In genomic region chr4:40269430-40270032, GRCm38 (mm10) we compare ENCODE assay signal across 7 mouse cellular contexts. TPM values are rescaled to one million over a fixed set of nuclear protein-coding genes. Genes with fewer than 3 reads are reported as not detected.
DNase-seq lines count a peak whose midpoint lies in the region; ATAC-seq lines count a peak whose summit lies in the region.

Gene Smim27 (plus strand): TSS chr4:40269579.
Gene Topors (minus strand): TSS chr4:40269850.

- H3K4me3 ChIP-seq in embryonic facial prominence, embryonic 11.5 days (ENCODE audit: low read depth, low read length): peak within 1 kb of the TSS; percentile 74
- peak within 1 kb of the TSS; percentile 88 for H3K4me3 ChIP-seq in limb, embryonic 10.5 days
- H3K4me3 ChIP-seq in midbrain, embryonic 13.5 days (replicated peaks): peak within 1 kb of the TSS; percentile 89

- H3K27me3 ChIP-seq in embryonic facial prominence, embryonic 11.5 days (ENCODE audit: control insufficient read depth, insufficient read depth, low read length): no peaks in the 10 kb centered on the region
- H3K27me3 ChIP-seq in limb, embryonic 10.5 days (ENCODE audit: low read depth, poor library complexity, severe bottlenecking): no peaks in the 10 kb centered on the region
- H3K27me3 ChIP-seq in midbrain, embryonic 13.5 days: no peaks in the 10 kb centered on the region

- H3K4me1 ChIP-seq in embryonic facial prominence, embryonic 11.5 days (ENCODE audit: control insufficient read depth, insufficient read depth, low read length): no peaks in the 10 kb centered on the region
- H3K4me1 ChIP-seq in limb, embryonic 10.5 days: peaks cover 19% of the 10 kb centered on the region
- peaks cover 27% of the 10 kb centered on the region for H3K4me1 ChIP-seq in midbrain, embryonic 13.5 days (replicated peaks)

- peak; percentile 98 for DNase-seq in adrenal gland, postnatal 14 days
- DNase-seq in embryonic facial prominence, embryonic 11.5 days (ENCODE audit: low spot score): peak; percentile 97
- peak; percentile 97 for DNase-seq in kidney, adult 11 months
- peak; percentile 96 for DNase-seq in limb, embryonic 10.5 days (ENCODE audit: low spot score)
- DNase-seq in spleen, adult 12 weeks (ENCODE audit: low spot score): peak; percentile 92

- under 1% methylated on average over 38 of the region's 38 CpGs for WGBS in embryonic facial prominence, embryonic 11.5 days
- under 1% methylated on average over 38 of the region's 38 CpGs for WGBS in limb, embryonic 10.5 days
- WGBS in midbrain, embryonic 13.5 days: under 1% methylated on average over 38 of the region's 38 CpGs

- H3K9ac ChIP-seq in embryonic facial prominence, embryonic 11.5 days (replicated peaks; ENCODE audit: low read length): peak within 1 kb of the TSS; percentile 86
- H3K9ac ChIP-seq in midbrain, embryonic 13.5 days (replicated peaks): peak within 1 kb of the TSS; percentile 88

- H3K27ac ChIP-seq in embryonic facial prominence, embryonic 11.5 days (replicated peaks; ENCODE audit: low read depth, low read length): peak within 1 kb of the TSS; percentile 93
- H3K27ac ChIP-seq in limb, embryonic 10.5 days: peak within 1 kb of the TSS; percentile 97
- H3K27ac ChIP-seq in midbrain, embryonic 13.5 days: peak within 1 kb of the TSS; percentile 88

- peak; percentile 97 for ATAC-seq in embryonic facial prominence, embryonic 11.5 days (replicated peaks; ENCODE audit: insufficient number of reproducible peaks, low FRiP score, low TSS enrichment, low read depth)
- ATAC-seq in granulocyte monocyte progenitor cell, adult 5-6 weeks (replicated peaks; ENCODE audit: poor library complexity, severe bottlenecking): peak; percentile 76
- ATAC-seq in midbrain, embryonic 13.5 days: peak; percentile 95

- no peaks in the 10 kb centered on the region for H3K36me3 ChIP-seq in embryonic facial prominence, embryonic 11.5 days (replicated peaks; ENCODE audit: control insufficient read depth, insufficient read depth, low read depth, low read length)
- H3K36me3 ChIP-seq in limb, embryonic 10.5 days: peaks cover 61% of the 10 kb centered on the region
- H3K36me3 ChIP-seq in midbrain, embryonic 13.5 days: peaks cover 3% of the 10 kb centered on the region; the same call in 1 of the 2 replicates

- H3K9me3 ChIP-seq in embryonic facial prominence, embryonic 11.5 days (replicated peaks; ENCODE audit: control insufficient read depth, low read length): no peaks in the 10 kb centered on the region
- H3K9me3 ChIP-seq in limb, embryonic 10.5 days (replicated peaks): no peaks in the 10 kb centered on the region
- no peaks in the 10 kb centered on the region for H3K9me3 ChIP-seq in midbrain, embryonic 13.5 days

- H3K4me2 ChIP-seq in embryonic facial prominence, embryonic 11.5 days (ENCODE audit: low read depth, low read length): peak within 1 kb of the TSS; percentile 52
- peak within 1 kb of the TSS; percentile 91 for H3K4me2 ChIP-seq in midbrain, embryonic 13.5 days (replicated peaks)

RNA-seq across cellular contexts. Expression of gene Smim27, which starts in this region (rescaled TPM):
- 34.0 and 34.3 TPM in 2 replicates for total RNA-seq in adrenal gland, postnatal 14 days (2021)
- polyA plus RNA-seq in embryonic facial prominence, embryonic 11.5 days (2014; fragmentation: Nextera tagmentation; extraction: Ambion mirVana): 24.0 and 32.9 TPM in 2 replicates
- total RNA-seq in granulocyte monocyte progenitor cell, adult 5-6 weeks (2014; fragmentation: Nextera tagmentation): 20.5 and 35.3 TPM in 2 replicates
- 1.4 and 8.9 TPM in 2 replicates for total RNA-seq in granulocyte monocyte progenitor cell, adult 5-6 weeks (2017)
- 15.6 and 21.5 TPM in 2 replicates for polyA plus RNA-seq in limb, embryonic 10.5 days (2016; fragmentation: Nextera tagmentation; extraction: Ambion mirVana)
- 20.9 and 23.0 TPM in 2 replicates for polyA plus RNA-seq in midbrain, embryonic 13.5 days (2015; fragmentation: Nextera tagmentation; extraction: Ambion mirVana)

RNA-seq across cellular contexts. Expression of gene Topors, which starts in this region (rescaled TPM):
- 28.1 TPM in 2 replicates for total RNA-seq in adrenal gland, postnatal 14 days (2021)
- polyA plus RNA-seq in embryonic facial prominence, embryonic 11.5 days (2014; fragmentation: Nextera tagmentation; extraction: Ambion mirVana): 55.9 and 58.1 TPM in 2 replicates
- 37.2 and 41.3 TPM in 2 replicates for total RNA-seq in granulocyte monocyte progenitor cell, adult 5-6 weeks (2014; fragmentation: Nextera tagmentation)
- 93.1 and 94.7 TPM in 2 replicates for total RNA-seq in granulocyte monocyte progenitor cell, adult 5-6 weeks (2017)
- 46.7 and 54.3 TPM in 2 replicates for polyA plus RNA-seq in limb, embryonic 10.5 days (2016; fragmentation: Nextera tagmentation; extraction: Ambion mirVana)
- 35.0 and 36.7 TPM in 2 replicates for polyA plus RNA-seq in midbrain, embryonic 13.5 days (2015; fragmentation: Nextera tagmentation; extraction: Ambion mirVana)

Comparison
In these comparisons a context has a peak if more than half of its experiments do, and no peak if none do; other contexts are left out.
1. Peak in every context shown above with its lines: DNase-seq, ATAC-seq, H3K4me3 ChIP-seq and H3K27ac ChIP-seq.